Mouse (Mus musculus) myocyte (in vitro differentiated cells): ENCODE data around the gene Amn.

Source experiments
- CEBPB ChIP-seq: IDR thresholded peaks from 2 replicates; pipeline ENCODE4 v1.6.1; 2011; ENCODE audit warnings: mild to moderate bottlenecking, moderate library complexity; ENCODE audit not compliant: poor library complexity, insufficient read depth, severe bottlenecking
- E2F4 ChIP-seq: IDR thresholded peaks from one replicate; pipeline ENCODE4 v1.6.1; 2011; ENCODE audit warnings: mild to moderate bottlenecking, control low read depth, moderate library complexity; ENCODE audit not compliant: insufficient read depth
- MAX ChIP-seq: IDR thresholded peaks from one replicate; pipeline ENCODE4 v1.6.1; 2011; ENCODE audit warnings: low read depth, mild to moderate bottlenecking, control low read depth
- MYOD1 ChIP-seq, 3 experiments: IDR thresholded peaks; one replicate each; pipeline ENCODE4 v1.6.1; 2011; ENCODE audit warnings: control low read depth in 2 of 3, low read depth in 2 of 3, mild to moderate bottlenecking in 2 of 3, moderate library complexity in 1 of 3; ENCODE audit not compliant: insufficient read length in 2 of 3, control insufficient read depth in 1 of 3
- MYOG ChIP-seq, 3 experiments: IDR thresholded peaks; one replicate each; pipeline ENCODE4 v1.6.1; 2011; ENCODE audit warnings: control low read depth in 2 of 3, low read depth in 2 of 3, mild to moderate bottlenecking in 2 of 3; ENCODE audit not compliant: insufficient read length in 2 of 3, control insufficient read depth in 1 of 3, insufficient read depth in 1 of 3
- POLR2A ChIP-seq: IDR thresholded peaks from one replicate; pipeline ENCODE4 v1.6.1; 2011; ENCODE audit warnings: low read depth, mild to moderate bottlenecking, control low read depth, moderate library complexity; ENCODE audit not compliant: insufficient read length
- POLR2AphosphoS2 ChIP-seq: IDR thresholded peaks from one replicate; pipeline ENCODE4 v1.6.1; 2011; ENCODE audit warnings: low read depth, control low read depth; ENCODE audit not compliant: insufficient read length
- REST ChIP-seq: IDR thresholded peaks from one replicate; pipeline ENCODE4 v1.6.1; 2011; ENCODE audit warnings: mild to moderate bottlenecking, control low read depth, moderate library complexity; ENCODE audit not compliant: insufficient read depth, insufficient read length
- SRF ChIP-seq: IDR thresholded peaks from one replicate; pipeline ENCODE4 v1.6.1; 2011; ENCODE audit warnings: low read depth; ENCODE audit not compliant: control insufficient read depth, insufficient read length
- TCF12 ChIP-seq: IDR thresholded peaks from one replicate; pipeline ENCODE4 v1.6.1; 2011; ENCODE audit warnings: mild to moderate bottlenecking, control low read depth; ENCODE audit not compliant: poor library complexity, insufficient read depth, severe bottlenecking
- TCF3 ChIP-seq: IDR thresholded peaks from one replicate; pipeline ENCODE4 v1.6.1; 2011; ENCODE audit warnings: low read depth, control low read depth; ENCODE audit not compliant: insufficient read length
- USF1 ChIP-seq: IDR thresholded peaks from one replicate; pipeline ENCODE4 v1.6.1; 2011; ENCODE audit warnings: low read depth, mild to moderate bottlenecking, control low read depth, moderate library complexity

DNA sequence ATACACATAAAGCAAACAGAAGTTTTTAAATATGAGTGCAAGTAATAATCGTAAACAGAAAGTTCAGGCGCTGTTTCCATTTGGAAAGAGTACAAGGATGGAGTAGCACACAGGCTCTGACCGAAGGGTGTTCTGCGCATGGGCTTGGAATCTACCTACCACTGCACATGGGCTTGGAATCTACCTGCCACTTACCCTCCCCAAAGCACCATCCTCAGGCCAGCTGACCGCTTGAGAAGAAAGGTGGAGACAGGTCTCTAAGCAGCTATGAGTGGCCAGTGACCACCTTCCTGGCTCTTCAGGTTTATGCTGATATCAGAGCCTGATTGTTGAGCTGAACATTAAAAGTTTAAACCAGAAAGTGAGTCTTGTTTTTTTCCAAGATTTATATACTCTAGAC lies 42.4 kb upstream of the Amn start:
- TF ChIP-seq POLR2A (no peak), MAX (no peak), USF1 (no peak), TCF3 (no peak), REST (no peak), TCF12 (no peak), MYOG (IDR thresholded peaks at IDR 0.05; ENCODE audit: control insufficient read depth in 1 of 3, insufficient read depth in 1 of 3, insufficient read length in 2 of 3, low read depth in 2 of 3) (no peak), POLR2AphosphoS2 (no peak), E2F4 (no peak), CEBPB (no peak), SRF (no peak), MYOD1 (IDR thresholded peaks at IDR 0.05; ENCODE audit: control insufficient read depth in 1 of 3, insufficient read length in 2 of 3, low read depth in 2 of 3) (no peak)
